Mouse (Mus musculus) liver, postnatal 0 days (tissue): ENCODE results near the gene Clasp2. TPM values are rescaled to one million over a fixed set of nuclear protein-coding genes. Genes with fewer than 3 reads are reported as not detected.

Experiments used
- ATAC-seq: fragments of 200-750 bp; cut with Nextera tagmentation; 2 replicates; pipeline ENCODE4 v1.8.0; 2017; ENCODE audit warnings: mild to moderate bottlenecking, moderate library complexity
- DNase-seq: peaks from one replicate; pipeline ENCODE4 v3.0.0-alpha.2; 2016
- H3K27ac ChIP-seq: fragments of 300-500 bp; sonication (generic); 2 replicates; pipeline ENCODE4 v1.5.1; 2014; ENCODE audit warnings: antibody characterized with exemption, moderate library complexity, mild to moderate bottlenecking, low read depth
- H3K27me3 ChIP-seq: fragments of 300-500 bp; sonication (generic); 2 replicates; pipeline ENCODE4 v1.6.1; 2014; ENCODE audit warnings: low read length, control low read depth, mixed read lengths; ENCODE audit not compliant: insufficient read depth
- H3K36me3 ChIP-seq: fragments of 300-500 bp; sonication (generic); replicated peaks from 2 replicates; pipeline ENCODE4 v1.6.1; 2014; ENCODE audit warnings: mild to moderate bottlenecking, control low read depth, low read length, moderate library complexity, mixed read lengths; ENCODE audit not compliant: insufficient read depth
- H3K4me1 ChIP-seq: fragments of 300-500 bp; sonication (generic); 2 replicates; pipeline ENCODE4 v1.6.1; 2014; ENCODE audit warnings: antibody characterized with exemption, mild to moderate bottlenecking, control low read depth; ENCODE audit not compliant: insufficient read depth
- H3K4me2 ChIP-seq: fragments of 300-500 bp; sonication (generic); 2 replicates; pipeline ENCODE4 v1.6.1; 2014; ENCODE audit warnings: low read depth, mild to moderate bottlenecking, low read length, moderate library complexity, mixed read lengths
- H3K4me3 ChIP-seq: fragments of 300-500 bp; sonication (generic); 2 replicates; pipeline ENCODE4 v1.5.1; 2014; ENCODE audit warnings: low read depth, low read length
- H3K9ac ChIP-seq: fragments of 300-500 bp; sonication (generic); replicated peaks from 2 replicates; pipeline ENCODE4 v1.6.1; 2014; ENCODE audit warnings: mild to moderate bottlenecking, moderate library complexity
- H3K9me3 ChIP-seq: fragments of 300-500 bp; sonication (generic); 2 replicates; pipeline ENCODE4 v1.6.1; 2016; ENCODE audit warnings: mild to moderate bottlenecking, control low read depth, low read length, mixed read lengths
- CTCF ChIP-seq: sonication (generic); IDR thresholded peaks from 2 replicates; pipeline ENCODE4 v1.5.1; 2016; ENCODE audit warnings: antibody characterized with exemption, low read depth
- EP300 ChIP-seq: IDR thresholded peaks from 2 replicates; pipeline ENCODE4 v1.6.1; 2016; ENCODE audit warnings: antibody characterized with exemption, low read depth, mild to moderate bottlenecking
- WGBS: fragments of 180-500 bp; shearing (Covaris S2); extraction: QIAGEN DNeasy Blood & Tissue Kit; methylation state at CpG from one replicate; pipeline ENCODE4 v1.1.7; 2014; ENCODE audit not compliant: insufficient replicate concordance; 5-methylcytosine and 5-hydroxymethylcytosine counted together
- polyA plus RNA-seq: library from polyadenylated mRNA; unstranded; fragments of >200 nt; fragmentation: Nextera tagmentation; extraction: Ambion mirVana; gene quantifications from 2 replicates; pipeline ENCODE4 v1.2.1, GENCODE M21; 2015

Gene Clasp2
- polyA plus RNA-seq, 1 experiment from 2014 or later = 4.9 TPM

DNA sequence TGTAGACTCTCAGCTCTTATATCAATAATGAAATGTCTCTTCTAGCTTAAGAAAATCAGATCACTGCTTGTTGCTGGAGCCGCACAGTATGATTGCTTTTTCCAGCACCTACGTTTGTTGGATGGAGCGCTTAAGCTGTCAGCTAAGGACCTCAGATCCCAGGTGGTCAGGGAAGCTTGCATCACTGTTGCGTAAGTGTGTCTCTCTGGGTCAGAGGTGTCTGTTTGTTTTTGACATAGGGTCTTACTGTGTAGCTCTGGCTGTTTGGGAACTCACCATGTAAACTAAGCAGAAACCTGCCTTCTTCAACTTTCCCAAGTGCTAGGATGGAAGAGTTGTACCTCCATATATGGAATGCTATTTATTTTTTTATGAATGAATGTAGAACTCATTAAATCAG is 102.8 kb downstream of the Clasp2 start:
- 75% methylated on average over 4 of the region's 4 CpGs for WGBS
- TF ChIP-seq EP300 (peak; percentile 30; the same call in 1 of the 2 replicates), CTCF (no peak)
- peak; percentile 92 for ATAC-seq
- no peaks in the 10 kb centered on the region for H3K27me3 ChIP-seq
- H3K9ac ChIP-seq = no peak overlapping the region
- H3K4me1 ChIP-seq = no peaks in the 10 kb centered on the region
- no peaks in the 10 kb centered on the region for H3K9me3 ChIP-seq
- H3K36me3 ChIP-seq = peaks cover 7% of the 10 kb centered on the region
- peak; percentile 63 for DNase-seq
- H3K4me2 ChIP-seq = no peak overlapping the region
- H3K4me3 ChIP-seq = no peak overlapping the region
- no peak overlapping the region for H3K27ac ChIP-seq

DNA sequence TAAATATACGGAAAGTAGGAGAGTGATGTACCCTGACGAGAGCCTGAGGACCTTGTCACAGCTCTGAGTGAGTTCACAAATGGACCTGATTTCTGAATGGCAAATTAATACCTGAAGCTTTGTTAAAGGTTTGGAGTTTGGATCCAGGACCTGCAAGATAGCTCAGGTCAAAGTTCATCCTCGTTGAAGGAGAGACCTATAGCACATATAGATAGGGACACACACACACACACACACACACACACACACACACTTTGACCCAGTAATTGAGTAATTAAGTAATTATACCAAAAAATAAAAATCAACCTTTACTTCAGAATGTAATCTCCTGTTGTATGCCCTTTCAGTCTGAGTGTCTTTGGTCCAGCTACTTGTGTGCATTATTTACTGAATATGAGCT is 114.2 kb downstream of the Clasp2 start:
- TF ChIP-seq CTCF (no peak), EP300 (no peak)
- H3K4me2 ChIP-seq = no peak overlapping the region
- H3K4me3 ChIP-seq = no peak overlapping the region
- DNase-seq = no peak
- no peaks in the 10 kb centered on the region for H3K27me3 ChIP-seq
- WGBS = 62% methylated on average over 3 of the region's 3 CpGs
- no peaks in the 10 kb centered on the region for H3K9me3 ChIP-seq
- peaks cover 32% of the 10 kb centered on the region for H3K36me3 ChIP-seq
- H3K27ac ChIP-seq = no peak overlapping the region
- ATAC-seq = no peak
- no peaks in the 10 kb centered on the region for H3K4me1 ChIP-seq
- H3K9ac ChIP-seq = no peak overlapping the region

DNA sequence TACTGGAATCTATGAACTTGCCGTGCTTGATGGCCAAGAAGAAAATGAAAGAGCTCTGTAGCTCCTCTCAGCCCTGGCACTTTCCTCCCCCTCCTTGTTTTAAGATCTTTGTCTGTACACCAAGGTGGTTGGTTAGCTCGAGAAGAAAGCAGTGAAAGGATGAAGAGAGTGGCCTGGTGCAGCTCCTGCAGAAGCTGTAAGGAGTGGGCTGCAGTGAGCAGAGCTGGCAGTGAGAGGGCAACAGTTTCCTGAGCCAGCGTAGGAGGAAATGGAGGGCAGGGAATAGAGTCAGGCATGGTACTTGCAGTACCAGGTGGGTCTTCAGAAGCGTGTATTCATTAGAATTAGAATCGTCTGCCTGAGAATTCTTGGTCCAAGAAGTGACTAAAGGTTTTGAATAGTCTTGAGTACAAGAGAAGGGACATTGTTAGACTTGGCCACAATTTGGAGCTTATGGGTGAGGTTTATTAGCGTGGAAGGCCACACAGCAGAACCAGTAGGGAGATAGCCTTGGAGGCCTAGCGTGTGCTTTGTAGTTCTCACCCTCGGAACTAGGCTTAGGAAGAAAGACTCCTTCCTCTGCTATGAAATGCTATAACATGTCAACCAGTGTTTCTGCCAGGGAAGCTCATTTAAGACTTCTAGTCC is 116.1 kb downstream of the Clasp2 start:
- Histone ChIP-seq H3K27me3 (no peaks in the 10 kb centered on the region), H3K27ac (no peak overlapping the region), H3K9me3 (no peaks in the 10 kb centered on the region), H3K9ac (no peak overlapping the region), H3K4me3 (no peak overlapping the region), H3K36me3 (peaks cover 20% of the 10 kb centered on the region), H3K4me1 (no peaks in the 10 kb centered on the region), H3K4me2 (no peak overlapping the region)
- DNase-seq (no peak), ATAC-seq (no peak)
- TF ChIP-seq EP300 = no peak
- 71% methylated on average over 8 of the region's 8 CpGs for WGBS

DNA sequence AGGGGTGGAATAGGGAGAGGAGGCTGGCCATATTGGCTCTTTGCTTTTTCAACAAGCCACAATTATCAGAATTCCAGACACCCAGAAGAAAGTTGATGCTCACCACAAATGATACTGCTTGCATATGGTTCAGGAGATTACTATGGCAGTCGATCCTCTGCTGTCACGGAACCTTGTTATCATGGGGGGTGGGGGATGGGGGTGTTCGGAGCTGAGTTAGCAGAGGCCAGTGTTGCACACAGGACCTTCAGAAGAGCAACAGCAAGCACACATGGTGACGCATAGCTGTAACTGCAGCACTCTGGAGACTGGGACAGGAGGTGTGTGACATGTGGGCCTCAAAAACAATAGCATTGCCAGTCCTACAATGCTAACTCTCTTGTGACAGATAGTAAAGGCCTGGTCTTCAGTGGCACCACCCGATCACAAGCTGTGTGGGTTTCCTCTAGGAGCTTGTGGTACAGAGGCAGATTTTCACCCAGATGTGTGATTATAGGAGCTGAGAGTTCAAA is 116.7 kb downstream of the Clasp2 start:
- peaks cover 17% of the 10 kb centered on the region for H3K36me3 ChIP-seq
- peak; percentile 15 for DNase-seq
- H3K4me3 ChIP-seq = no peak overlapping the region
- no peaks in the 10 kb centered on the region for H3K27me3 ChIP-seq
- H3K4me2 ChIP-seq = no peak overlapping the region
- ATAC-seq = peak; percentile 70
- no peaks in the 10 kb centered on the region for H3K4me1 ChIP-seq
- WGBS = 54% methylated on average over 5 of the region's 5 CpGs
- no peaks in the 10 kb centered on the region for H3K9me3 ChIP-seq
- no peak overlapping the region for H3K9ac ChIP-seq
- no peak overlapping the region for H3K27ac ChIP-seq
- TF ChIP-seq EP300 = peak; percentile 69
- no peak for TF ChIP-seq CTCF

DNA sequence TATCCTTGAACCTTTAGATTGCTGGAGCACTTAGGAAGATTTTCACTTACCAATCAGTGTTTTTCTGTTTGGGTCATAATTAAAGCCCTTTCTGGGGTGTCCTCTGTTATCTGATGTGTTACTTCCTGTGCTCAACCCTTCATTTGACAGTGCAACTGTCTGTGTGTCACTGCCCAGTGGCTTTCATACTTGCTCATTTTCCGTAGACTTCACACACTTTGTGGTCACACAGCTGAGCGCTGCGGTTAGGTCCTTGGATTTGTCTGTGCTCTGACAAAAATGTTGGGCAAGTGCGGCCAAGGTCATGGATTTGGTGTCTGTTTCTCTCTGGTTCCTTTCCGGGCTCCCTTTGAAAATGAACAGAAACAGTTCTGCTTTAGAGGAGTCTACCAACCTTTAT is 118.1 kb downstream of the Clasp2 start:
- no peak for DNase-seq
- no peak overlapping the region for H3K9ac ChIP-seq
- H3K9me3 ChIP-seq = no peaks in the 10 kb centered on the region
- H3K4me1 ChIP-seq = no peaks in the 10 kb centered on the region
- no peaks in the 10 kb centered on the region for H3K27me3 ChIP-seq
- H3K4me2 ChIP-seq = no peak overlapping the region
- ATAC-seq = no peak
- no peak overlapping the region for H3K27ac ChIP-seq
- peaks cover 10% of the 10 kb centered on the region for H3K36me3 ChIP-seq
- WGBS = 30% methylated on average over 5 of the region's 5 CpGs
- H3K4me3 ChIP-seq = no peak overlapping the region
- TF ChIP-seq CTCF = no peak

DNA sequence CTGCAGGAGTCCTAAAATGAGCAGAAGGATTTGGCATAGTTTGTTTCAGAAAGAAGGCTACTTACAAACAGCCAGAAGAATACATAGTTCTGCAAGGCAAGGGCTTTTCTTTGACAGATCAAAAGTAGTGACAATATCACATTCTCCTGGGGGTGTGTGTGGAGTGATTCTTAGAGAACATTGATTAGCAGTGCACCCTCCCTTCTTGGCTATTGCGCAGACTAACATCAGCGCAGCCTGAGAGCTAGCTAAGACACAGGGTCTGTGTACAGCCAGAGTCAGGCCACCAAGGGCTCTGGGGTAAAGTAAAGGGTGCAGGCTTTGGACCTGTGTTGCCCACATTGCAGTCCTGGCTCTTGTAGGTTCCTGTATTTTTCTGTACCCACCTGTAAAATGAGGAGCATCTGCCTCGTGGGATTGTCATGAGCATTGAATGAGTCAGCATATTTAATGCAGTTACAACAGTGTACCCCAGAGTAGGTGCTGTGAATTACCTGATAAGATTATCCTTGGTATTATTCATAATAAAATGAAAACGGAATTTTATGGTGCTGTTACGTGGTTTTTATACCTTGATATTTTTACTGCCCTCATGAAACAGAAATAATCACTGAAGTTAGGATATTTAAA is 122.2 kb downstream of the Clasp2 start:
- no peak for DNase-seq
- Histone ChIP-seq H3K27me3 (no peaks in the 10 kb centered on the region), H3K9ac (no peak overlapping the region), H3K4me3 (no peak overlapping the region), H3K4me1 (no peaks in the 10 kb centered on the region), H3K9me3 (no peaks in the 10 kb centered on the region), H3K4me2 (no peak overlapping the region), H3K27ac (no peak overlapping the region), H3K36me3 (peaks cover 19% of the 10 kb centered on the region)
- TF ChIP-seq CTCF = no peak
- TF ChIP-seq EP300 = no peak
- WGBS = 62% methylated on average over 5 of the region's 5 CpGs
- ATAC-seq = no peak
